Mouse (Mus musculus) brain, embryonic 14.5 days (tissue): ENCODE measurements around the gene Slc3a1.

ENCODE experiments used
- CTCF ChIP-seq: fragments of 200-500 bp; IDR thresholded peaks from 2 replicates; pipeline ENCODE4 v1.5.1; 2012; ENCODE audit warnings: inconsistent platforms, mild to moderate bottlenecking, moderate library complexity, borderline replicate concordance; ENCODE audit not compliant: insufficient read depth, insufficient read length; ENCODE audit errors: extremely low read depth
- POLR2A ChIP-seq: fragments of 200-500 bp; IDR thresholded peaks from 2 replicates; pipeline ENCODE4 v1.6.1; 2012; ENCODE audit warnings: mild to moderate bottlenecking, inconsistent platforms, borderline replicate concordance; ENCODE audit not compliant: poor library complexity, insufficient read depth, insufficient read length, severe bottlenecking; ENCODE audit errors: extremely low read depth

DNA sequence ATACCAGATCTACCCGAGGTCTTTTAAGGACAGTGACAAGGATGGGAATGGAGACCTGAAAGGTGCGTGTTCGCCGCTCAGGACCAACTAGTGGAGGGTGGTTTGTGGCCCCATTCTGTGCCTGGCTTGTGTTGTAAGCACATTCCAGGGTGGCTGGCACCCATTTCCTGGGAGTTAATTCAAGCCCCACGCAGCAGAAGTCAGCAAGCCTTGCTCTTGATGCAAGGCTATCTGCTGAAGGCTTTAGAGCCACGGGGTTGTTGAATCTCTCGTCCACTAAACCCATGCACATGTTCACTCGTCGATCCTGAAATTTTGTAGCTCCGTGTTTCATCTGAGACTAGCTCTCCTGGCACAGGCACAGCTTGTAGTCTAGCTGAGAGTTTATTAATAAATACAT lies 621 bp downstream of the Slc3a1 start:
- no peak for TF ChIP-seq POLR2A
- no peak for TF ChIP-seq CTCF
